Mouse (Mus musculus) G1E (cell line): Measurements from ENCODE around the gene Xylb.

Experiments
- CTCF ChIP-seq: IDR thresholded peaks from 2 replicates; pipeline ENCODE4 v1.5.1; 2012; ENCODE audit warnings: low read depth, low read length, inconsistent platforms, mixed read lengths
- GATA1 ChIP-seq: IDR thresholded peaks from 2 replicates; pipeline ENCODE4 v1.6.1; 2012; ENCODE audit warnings: borderline replicate concordance, low read length, inconsistent platforms, mixed read lengths
- POLR2AphosphoS5 ChIP-seq: IDR thresholded peaks from 2 replicates; pipeline ENCODE4 v1.6.1; 2012; ENCODE audit warnings: low read depth, low read length, inconsistent platforms; ENCODE audit not compliant: insufficient replicate concordance
- TAL1 ChIP-seq: conservative IDR thresholded peaks from 2 replicates; pipeline ENCODE4 v1.6.1; 2012; ENCODE audit warnings: low read depth, low read length, inconsistent platforms, mixed read lengths

DNA sequence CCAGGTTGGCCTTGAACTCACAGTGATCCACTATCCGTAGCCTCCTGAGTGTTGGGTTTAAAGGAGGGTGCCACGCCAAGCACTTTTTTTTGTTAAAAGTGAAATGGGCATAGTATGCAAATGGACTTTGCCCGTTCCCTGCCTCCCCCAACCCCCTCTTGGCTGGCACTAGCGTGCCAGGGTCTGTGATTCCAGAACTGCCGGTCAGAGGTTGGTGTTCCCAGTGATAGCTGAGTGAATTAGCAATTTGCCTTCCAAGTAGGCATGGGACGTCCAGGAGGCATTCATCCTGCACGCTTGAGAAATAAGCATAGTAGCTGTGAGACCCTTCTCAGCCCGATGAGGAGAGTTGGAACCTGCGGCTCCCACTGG, 863 bp downstream of the Xylb start:
- TF ChIP-seq CTCF (no peak), TAL1 (no peak), GATA1 (no peak), POLR2AphosphoS5 (no peak)
